Mouse (Mus musculus) olfactory bulb, adult 2 months (tissue): ENCODE data around the gene Agps.

Experiments used
- CTCF ChIP-seq: fragments of 200-500 bp; IDR thresholded peaks from 2 replicates; pipeline ENCODE4 v1.5.1; 2012; ENCODE audit warnings: low read depth, mild to moderate bottlenecking, low read length, moderate library complexity; ENCODE audit not compliant: insufficient read depth
- POLR2A ChIP-seq: fragments of 200-500 bp; IDR thresholded peaks from 2 replicates; pipeline ENCODE4 v1.6.1; 2012; ENCODE audit warnings: mild to moderate bottlenecking, low read depth, low read length, moderate library complexity; ENCODE audit not compliant: insufficient read depth

GRCm38 (mm10) chr2:75953320-75953719 lies 121.3 kb downstream of the Agps start:
- no peak for TF ChIP-seq CTCF
- no peak for TF ChIP-seq POLR2A
